Mouse (Mus musculus) olfactory bulb, adult 2 months (tissue): ENCODE data around the gene Mgat5.

Experiments used
- CTCF ChIP-seq: fragments of 200-500 bp; IDR thresholded peaks from 2 replicates; pipeline ENCODE4 v1.5.1; 2012; ENCODE audit warnings: low read depth, mild to moderate bottlenecking, low read length, moderate library complexity; ENCODE audit not compliant: insufficient read depth
- POLR2A ChIP-seq: fragments of 200-500 bp; IDR thresholded peaks from 2 replicates; pipeline ENCODE4 v1.6.1; 2012; ENCODE audit warnings: mild to moderate bottlenecking, low read depth, low read length, moderate library complexity; ENCODE audit not compliant: insufficient read depth

DNA sequence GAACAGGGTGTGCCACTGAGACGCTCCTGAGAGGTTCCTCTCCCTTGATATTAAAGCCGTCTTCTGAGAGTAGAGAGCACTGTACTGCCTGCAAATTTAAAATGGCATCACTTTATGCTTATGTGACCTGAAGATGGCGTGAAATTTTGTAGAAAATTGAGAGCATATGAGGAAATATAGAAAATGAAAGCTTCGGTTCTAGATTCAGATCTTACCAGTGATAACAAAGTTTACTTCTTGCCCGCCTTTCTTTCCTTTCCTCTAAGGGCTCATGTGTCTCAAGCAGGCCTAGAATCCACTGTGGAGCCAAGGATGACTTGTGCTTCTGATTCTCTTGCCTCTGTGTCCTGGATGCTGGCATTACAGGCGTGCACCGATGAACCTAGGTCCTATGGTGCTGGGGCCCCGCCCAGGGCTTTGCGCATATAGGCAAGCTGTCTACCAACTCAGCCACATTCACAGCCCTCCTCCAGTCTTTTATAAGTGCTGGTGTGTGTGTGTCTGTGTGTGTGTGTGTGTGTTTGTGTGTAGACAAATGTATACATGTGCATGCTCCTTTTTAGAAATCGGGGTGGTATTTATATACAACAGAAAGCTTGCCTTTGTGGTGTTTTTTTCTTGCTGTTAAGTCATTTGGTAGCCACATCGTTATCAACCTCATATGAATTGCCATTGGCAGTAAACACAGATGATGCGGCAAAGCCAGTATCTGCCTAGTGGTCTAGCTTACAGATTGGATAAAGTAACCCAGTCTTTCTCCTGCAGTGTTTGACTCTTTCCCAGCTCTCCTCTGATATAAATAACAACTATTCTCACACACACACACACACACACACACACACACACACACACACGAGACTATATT is 111.2 kb downstream of the Mgat5 start:
- TF ChIP-seq CTCF = no peak
- TF ChIP-seq POLR2A = no peak
